Mouse (Mus musculus): ENCODE measurements around the gene H2-T22. TPM values are rescaled to one million over a fixed set of nuclear protein-coding genes. Genes with fewer than 3 reads are reported as not detected.

Gene H2-T22
- polyA plus RNA-seq (2012; rRNA removed): 13.8 and 15.3 TPM in 2 replicates

DNA sequence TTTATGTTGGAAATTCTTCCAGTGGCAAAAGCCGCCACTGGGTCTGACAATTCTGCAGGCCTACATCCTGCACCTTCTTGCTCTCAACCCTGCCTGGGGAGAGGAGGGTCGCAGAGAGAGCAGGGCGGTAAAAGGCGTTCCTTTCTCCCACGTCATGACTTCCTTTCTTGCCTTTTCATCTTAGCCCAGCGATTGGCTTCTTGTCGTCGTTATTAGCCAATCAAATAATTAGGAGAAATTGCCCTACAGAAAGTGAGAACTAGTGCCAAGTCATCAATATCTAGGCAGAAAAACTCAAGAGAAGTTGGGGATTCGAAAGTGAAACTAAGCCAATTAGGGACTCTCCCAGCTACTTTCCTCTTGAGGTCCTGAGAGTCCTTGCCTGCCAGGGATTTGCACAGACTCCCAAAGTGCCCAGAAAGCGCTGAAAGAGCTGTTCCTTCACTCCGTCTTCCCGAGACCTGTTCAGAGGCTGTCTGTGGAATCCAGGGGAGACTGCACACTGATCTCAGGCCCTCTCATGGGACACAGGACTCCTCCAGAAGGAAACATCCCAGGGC is at the start of gene H2-T22, which contains the start of gene Gm6034:
H2-T22 (minus strand) TSS at position 138 of the 560 bp plus-strand sequence.
Gm6034 (plus strand) TSS at position 352 of the 560 bp plus-strand sequence.

GRCm38 (mm10) chr17:36058362-36058761 is 15.8 kb upstream of the H2-T22 start, which contains the start of gene Gm11127:
Gm11127 (minus strand) TSS chr17:36058371.

GRCm38 (mm10) chr17:36032351-36032875 is 10.1 kb downstream of the H2-T22 start, which contains the start of gene H2-T23:
H2-T23 (minus strand) TSS chr17:36032855.

GRCm38 (mm10) chr17:36020191-36021073 is 22.1 kb downstream of the H2-T22 start, which contains the start of gene H2-T24:
H2-T24 (minus strand) TSS chr17:36020560.

Other genes with a start within 250 kb of the H2-T22 start
- 23.9 and 30.3 TPM in 2 replicates for gene Ier3, start 221.1 kb downstream of the H2-T22 start, polyA plus RNA-seq (2012; rRNA removed)
- 22.0 and 23.0 TPM in 2 replicates for gene Flot1, start 219.5 kb downstream of the H2-T22 start, polyA plus RNA-seq (2012; rRNA removed)
- 102 and 111 TPM in 2 replicates for gene Tubb5, start 204.4 kb downstream of the H2-T22 start, polyA plus RNA-seq (2012; rRNA removed)
- gene Mdc1, start 201.2 kb downstream of the H2-T22 start, polyA plus RNA-seq (2012; rRNA removed): 1.1 and 2.2 TPM in 2 replicates
- gene Nrm, start 181.4 kb downstream of the H2-T22 start, polyA plus RNA-seq (2012; rRNA removed): 9.1 and 10.5 TPM in 2 replicates
- gene Ppp1r18, start 177.2 kb downstream of the H2-T22 start, polyA plus RNA-seq (2012; rRNA removed): 12.3 and 16.8 TPM in 2 replicates
- gene Dhx16, start 162.9 kb downstream of the H2-T22 start, polyA plus RNA-seq (2012; rRNA removed): 20.6 and 21.0 TPM in 2 replicates
- gene 2310061I04Rik, start 145.3 kb downstream of the H2-T22 start, polyA plus RNA-seq (2012; rRNA removed): 53.9 and 85.6 TPM in 2 replicates
- 22.6 and 22.8 TPM in 2 replicates for gene Atat1, start 132.7 kb downstream of the H2-T22 start, polyA plus RNA-seq (2012; rRNA removed)
- gene Mrps18b, start 126.4 kb downstream of the H2-T22 start, polyA plus RNA-seq (2012; rRNA removed): 38.4 and 50.2 TPM in 2 replicates
- 13.8 and 14.0 TPM in 2 replicates for gene Ppp1r10, start 126.3 kb downstream of the H2-T22 start, polyA plus RNA-seq (2012; rRNA removed)
- 39.1 and 41.5 TPM in 2 replicates for gene Abcf1, start 73.0 kb downstream of the H2-T22 start, polyA plus RNA-seq (2012; rRNA removed)
- 9.6 and 12.7 TPM in 2 replicates for gene Gnl1, start 62.9 kb downstream of the H2-T22 start, polyA plus RNA-seq (2012; rRNA removed)
- 6.3 and 6.9 TPM in 2 replicates for gene Prr3, start 62.5 kb downstream of the H2-T22 start, polyA plus RNA-seq (2012; rRNA removed)
- 0.18 and 0.83 TPM in 2 replicates for gene H2-T24, start 22.2 kb downstream of the H2-T22 start, polyA plus RNA-seq (2012; rRNA removed)
- 60.2 and 70.8 TPM in 2 replicates for gene H2-T23, start 9.9 kb downstream of the H2-T22 start, polyA plus RNA-seq (2012; rRNA removed)
- gene Gm6034, start 214 bp upstream of the H2-T22 start, polyA plus RNA-seq (2012; rRNA removed): 0.05 and 0.11 TPM in 2 replicates
- 0.05 TPM in 1 of 2 replicates, not detected in the other for gene Gm11127, start 15.6 kb upstream of the H2-T22 start, polyA plus RNA-seq (2012; rRNA removed)
- 0.12 TPM in 1 of 2 replicates, not detected in the other for gene Gm19684, start 78.9 kb upstream of the H2-T22 start, polyA plus RNA-seq (2012; rRNA removed)
- gene Gm7030, start 86.7 kb upstream of the H2-T22 start, polyA plus RNA-seq (2012; rRNA removed): not detected in 2 replicates
- gene Gm8909, start 125.8 kb upstream of the H2-T22 start, polyA plus RNA-seq (2012; rRNA removed): 0.17 and 0.55 TPM in 2 replicates
- not detected in 2 replicates for gene H2-T3, start 147.5 kb upstream of the H2-T22 start, polyA plus RNA-seq (2012; rRNA removed)
- 77.7 and 108 TPM in 2 replicates for gene Rpp21, start 215.3 kb upstream of the H2-T22 start, polyA plus RNA-seq (2012; rRNA removed)
- gene Trim39, start 229.5 kb upstream of the H2-T22 start, polyA plus RNA-seq (2012; rRNA removed): 4.6 and 4.7 TPM in 2 replicates
- not detected in 2 replicates for gene H2-M10.2, start 243.7 kb upstream of the H2-T22 start, polyA plus RNA-seq (2012; rRNA removed)

All from stomach, adult 2 months (tissue).